ENCODE assay signal across 24 mouse cellular contexts in genomic region chr13:92759096-92759495, GRCm38 (mm10). TPM values are rescaled to one million over a fixed set of nuclear protein-coding genes. Genes with fewer than 3 reads are reported as not detected.
DNase-seq lines count a peak whose midpoint lies in the region; ATAC-seq and TF ChIP-seq lines count a peak whose summit lies in the region.
"Had no signal": no experiment of that assay in that cellular context is flagged by ENCODE, and none has a peak within 500 bp of the region (broad histone marks: within the 10 kb centered on the region; RNA-seq: fewer than 3 reads in every experiment).

No protein-coding gene starts in this region.

- TF ChIP-seq POLR2A in heart, adult 2 months (IDR thresholded peaks at IDR 0.05; ENCODE audit: insufficient read depth, low read depth, low read length): no peak

- no peak for DNase-seq in frontal cortex, postnatal 14 days (ENCODE audit: low spot score in 2 of 2)
- no peak for DNase-seq in heart, adult 2 months
- no peak for DNase-seq in forebrain, embryonic 10.5 days (ENCODE audit: extremely low spot score, low spot score)
- DNase-seq: adrenal gland, adult 8-10 months; adrenal gland, postnatal 36 days; B cell, adult 2 months; cerebellum, adult 11 months; cerebellum, adult 8-10 months; cerebellum, postnatal 14 days; embryo, embryonic 11 days; gastrocnemius, postnatal 14 days; kidney, adult 18-20 months had no signal

- H3K27ac ChIP-seq in heart, embryonic 12.5 days (ENCODE audit: poor library complexity, severe bottlenecking): peak overlapping the region; percentile 52
- no peak overlapping the region for H3K27ac ChIP-seq in heart, adult 2 months
- H3K27ac ChIP-seq in forebrain, embryonic 10.5 days: no peak overlapping the region
- H3K27ac ChIP-seq: embryonic facial prominence, embryonic 15.5 days; forebrain, embryonic 15.5 days; hindbrain, embryonic 13.5 days; hindbrain, postnatal 0 days had no signal

- H3K4me3 ChIP-seq in heart, embryonic 12.5 days: no peak overlapping the region
- no peak overlapping the region for H3K4me3 ChIP-seq in heart, adult 2 months
- H3K4me3 ChIP-seq in megakaryocyte, embryonic 14.5 days (replicated peaks): peak overlapping the region; percentile 33
- H3K4me3 ChIP-seq in forebrain, embryonic 10.5 days: no peak overlapping the region
- H3K4me3 ChIP-seq: embryonic facial prominence, embryonic 15.5 days; erythroblast, embryonic 14.5 days; forebrain, embryonic 15.5 days; hindbrain, embryonic 13.5 days had no signal

- TF ChIP-seq CTCF in heart, adult 2 months (IDR thresholded peaks at IDR 0.05): no peak

- TF ChIP-seq EP300 in heart, adult 2 months (IDR thresholded peaks at IDR 0.05; ENCODE audit: insufficient read depth, low read depth, low read length): no peak

- H3K36me3 ChIP-seq in heart, embryonic 12.5 days: peaks cover 10% of the 10 kb centered on the region; the same call in 1 of the 2 replicates
- no peaks in the 10 kb centered on the region for H3K36me3 ChIP-seq in heart, adult 2 months (ENCODE audit: control insufficient read depth, insufficient read depth, low read length)
- H3K36me3 ChIP-seq in megakaryocyte, embryonic 14.5 days (replicated peaks; ENCODE audit: low read length): no peaks in the 10 kb centered on the region
- H3K36me3 ChIP-seq in forebrain, embryonic 10.5 days (replicated peaks): no peaks in the 10 kb centered on the region
- H3K36me3 ChIP-seq: embryonic facial prominence, embryonic 15.5 days; forebrain, embryonic 15.5 days; G1E; hindbrain, embryonic 13.5 days had no signal

- intact Hi-C loops in heart, adult 2 months (cut with DNase I): loop anchor here (10.0 kb wide), 3 partner anchors 306 to 966 kb away; no protein-coding TSS in a partner anchor

- H3K27me3 ChIP-seq in heart, embryonic 12.5 days (replicated peaks): peaks cover 20% of the 10 kb centered on the region; the same call in 1 of the 2 replicates
- H3K27me3 ChIP-seq in heart, adult 2 months (ENCODE audit: control insufficient read depth, insufficient read depth, low read length): no peaks in the 10 kb centered on the region
- peaks cover 41% of the 10 kb centered on the region for H3K27me3 ChIP-seq in megakaryocyte, embryonic 14.5 days (replicated peaks)
- H3K27me3 ChIP-seq in forebrain, embryonic 10.5 days (ENCODE audit: poor library complexity, severe bottlenecking): no peaks in the 10 kb centered on the region
- H3K27me3 ChIP-seq: embryonic facial prominence, embryonic 15.5 days; forebrain, embryonic 15.5 days; hindbrain, embryonic 13.5 days had no signal

- ATAC-seq in frontal cortex, adult (ENCODE audit: low TSS enrichment): peak; percentile 25; the same call in 1 of the 2 replicates
- no peak for ATAC-seq in heart, embryonic 12.5 days (ENCODE audit: insufficient number of reproducible peaks, low FRiP score)
- ATAC-seq in megakaryocyte, adult 5-6 weeks (ENCODE audit: poor library complexity, severe bottlenecking): no peak
- ATAC-seq: CD4-positive, CD25-positive, alpha-beta regulatory T cell, adult 4 months; forebrain, embryonic 15.5 days; hindbrain, postnatal 0 days had no signal

- no peaks in the 10 kb centered on the region for H3K9me3 ChIP-seq in heart, embryonic 12.5 days (replicated peaks)
- H3K9me3 ChIP-seq in megakaryocyte, embryonic 14.5 days: 0 out of 2 replicates have a peak, but pooled peaks cover 2% of the 10 kb centered on the region
- no peaks in the 10 kb centered on the region for H3K9me3 ChIP-seq in forebrain, embryonic 10.5 days
- H3K9me3 ChIP-seq: embryonic facial prominence, embryonic 15.5 days; forebrain, embryonic 15.5 days; G1E; hindbrain, embryonic 13.5 days had no signal

- H3K79me2 ChIP-seq in heart, adult 2 months (replicated peaks; ENCODE audit: control insufficient read depth, insufficient read depth, low read length): no peaks in the 10 kb centered on the region

- H3K4me1 ChIP-seq in heart, embryonic 12.5 days (replicated peaks): peaks cover 28% of the 10 kb centered on the region
- no peaks in the 10 kb centered on the region for H3K4me1 ChIP-seq in heart, adult 2 months (ENCODE audit: control insufficient read depth, insufficient read depth, low read length)
- H3K4me1 ChIP-seq in megakaryocyte, embryonic 14.5 days: peaks cover 9% of the 10 kb centered on the region; the same call in 1 of the 2 replicates
- 0 out of 2 replicates have a peak, but pooled peaks cover 3% of the 10 kb centered on the region for H3K4me1 ChIP-seq in forebrain, embryonic 10.5 days
- H3K4me1 ChIP-seq: embryonic facial prominence, embryonic 15.5 days; forebrain, embryonic 15.5 days; hindbrain, embryonic 13.5 days had no signal

- H3K9ac ChIP-seq in heart, embryonic 12.5 days: no peak overlapping the region
- H3K9ac ChIP-seq in heart, adult 2 months (ENCODE audit: low read depth, low read length): no peak overlapping the region
- H3K9ac ChIP-seq: embryonic facial prominence, embryonic 15.5 days; forebrain, embryonic 15.5 days; hindbrain, embryonic 13.5 days had no signal

- 60% methylated on average over 4 of the region's 4 CpGs for WGBS in heart, embryonic 12.5 days
- WGBS in heart, adult 2 months: 64% methylated on average over 4 of the region's 4 CpGs
- WGBS in forebrain, embryonic 10.5 days: 89% methylated on average over 4 of the region's 4 CpGs

- no peak overlapping the region for H3K4me2 ChIP-seq in heart, embryonic 12.5 days
- H3K4me2 ChIP-seq: embryonic facial prominence, embryonic 15.5 days; forebrain, embryonic 15.5 days; hindbrain, embryonic 13.5 days had no signal

RNA-seq across cellular contexts. Expression of gene Thbs4, which starts 35.5 kb away (rescaled TPM):
- 45.6 and 50.9 TPM in 2 replicates for polyA plus RNA-seq in heart, embryonic 12.5 days (2016; fragmentation: Nextera tagmentation; extraction: Ambion mirVana)
- total RNA-seq in heart, adult 2 months (2021): 1 to 10 TPM; 4.3 to 4.6 TPM
- 4.9 and 7.0 TPM in 2 replicates for polyA plus RNA-seq in heart, adult 2 months (2012; rRNA removed)
- polyA plus RNA-seq in megakaryocyte, embryonic 14.5 days (2012; ENCODE audit: insufficient read depth, low replicate concordance): not detected in 2 replicates
- total RNA-seq in megakaryocyte, adult 5-6 weeks (2015): not detected in 2 replicates
- not detected in 2 replicates for total RNA-seq in megakaryocyte, adult 5-6 weeks (2017)
- polyA plus RNA-seq in forebrain, embryonic 10.5 days (2016; fragmentation: Nextera tagmentation; extraction: Ambion mirVana): 2.3 and 2.8 TPM in 2 replicates
- total RNA-seq: common myeloid progenitor, adult 5-6 weeks; G1E had no signal
- polyA plus RNA-seq: CD4-positive, CD25-positive, alpha-beta regulatory T cell, adult 4 months; erythroblast, embryonic 14.5 days; G1E had no signal
